Comparison of ENCODE assay signal across 10 mouse cellular contexts in the genomic region with DNA sequence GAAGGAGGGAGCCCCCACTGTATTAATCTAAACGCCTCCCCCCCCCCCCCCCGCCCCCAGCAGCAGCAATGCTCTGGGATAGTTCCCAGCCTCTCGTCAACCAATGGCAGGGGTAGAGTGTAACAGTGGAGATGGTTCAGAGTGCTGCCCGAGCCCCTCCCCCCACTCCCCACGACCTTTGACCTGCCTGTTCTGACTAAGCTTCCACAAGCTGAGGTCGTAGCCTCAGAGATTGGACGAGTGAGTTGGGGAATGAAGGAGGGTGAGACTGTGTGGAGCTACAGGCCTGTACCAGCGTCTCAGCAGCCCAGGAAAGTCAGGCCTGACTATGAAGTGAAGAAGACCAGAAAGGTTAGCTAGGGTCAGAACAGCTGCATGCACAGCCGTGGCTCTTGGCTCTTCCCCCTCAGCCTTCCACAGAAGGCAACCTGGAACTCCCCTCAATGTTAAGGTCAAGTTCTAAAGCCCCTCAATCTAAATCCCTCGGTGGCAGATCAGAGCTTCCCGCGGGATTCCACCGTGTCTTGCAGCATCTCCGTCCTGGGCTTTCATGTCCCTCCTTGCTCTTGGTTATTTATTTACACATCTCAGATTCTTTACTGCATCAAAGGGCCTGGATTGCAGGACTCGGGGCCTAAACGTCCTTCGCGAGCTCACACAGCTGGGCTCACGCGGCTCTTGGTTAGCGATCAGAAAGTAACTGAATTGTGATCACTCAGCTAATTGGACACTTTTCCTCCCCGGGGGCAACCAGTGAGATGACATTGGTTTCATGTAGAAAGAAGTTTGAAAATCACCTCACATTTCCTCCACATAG. TPM values are rescaled to one million over a fixed set of nuclear protein-coding genes. Genes with fewer than 3 reads are reported as not detected.
DNase-seq lines count a peak whose midpoint lies in the region; ATAC-seq and TF ChIP-seq lines count a peak whose summit lies in the region.
"Had no signal": no experiment of that assay in that cellular context is flagged by ENCODE, and none has a peak within 500 bp of the region (broad histone marks: within the 10 kb centered on the region; RNA-seq: fewer than 3 reads in every experiment).

No protein-coding gene starts in this region.

- H3K9ac ChIP-seq in midbrain, postnatal 0 days (replicated peaks; ENCODE audit: low read length, poor library complexity, severe bottlenecking) = no peak overlapping the region
- H3K9ac ChIP-seq in intestine, embryonic 14.5 days (ENCODE audit: low read length) = no peak overlapping the region
- H3K9ac ChIP-seq in stomach, embryonic 15.5 days = no peak overlapping the region
- H3K9ac ChIP-seq in heart, embryonic 12.5 days = no peak overlapping the region
- H3K9ac ChIP-seq in heart, adult 2 months (ENCODE audit: low read depth, low read length) = no peak overlapping the region
- H3K9ac ChIP-seq: embryonic facial prominence, embryonic 13.5 days had no signal

- intact Hi-C loops in heart, adult 2 months (cut with DNase I) = no loop called here

- H3K9me3 ChIP-seq in midbrain, embryonic 10.5 days (replicated peaks) = no peaks in the 10 kb centered on the region
- H3K9me3 ChIP-seq in midbrain, postnatal 0 days (ENCODE audit: low read length) = no peaks in the 10 kb centered on the region
- H3K9me3 ChIP-seq in intestine, embryonic 14.5 days (ENCODE audit: control insufficient read depth, low read length) = no peaks in the 10 kb centered on the region
- no peaks in the 10 kb centered on the region for H3K9me3 ChIP-seq in limb, embryonic 10.5 days (replicated peaks)
- H3K9me3 ChIP-seq in stomach, embryonic 15.5 days = no peaks in the 10 kb centered on the region
- H3K9me3 ChIP-seq in heart, embryonic 12.5 days (replicated peaks) = no peaks in the 10 kb centered on the region
- H3K9me3 ChIP-seq: embryonic facial prominence, embryonic 13.5 days had no signal

- no peak for TF ChIP-seq CTCF in midbrain, postnatal 0 days (IDR thresholded peaks at IDR 0.05)
- TF ChIP-seq CTCF in heart, adult 2 months (IDR thresholded peaks at IDR 0.05) = no peak

- 24% methylated on average over 22 of the region's 22 CpGs for WGBS in midbrain, embryonic 10.5 days
- 25% methylated on average over 20 of the region's 22 CpGs for WGBS in midbrain, postnatal 0 days
- 12% methylated on average over 20 of the region's 22 CpGs for WGBS in intestine, embryonic 14.5 days
- 15% methylated on average over 22 of the region's 22 CpGs for WGBS in limb, embryonic 10.5 days
- 24% methylated on average over 22 of the region's 22 CpGs for WGBS in stomach, embryonic 15.5 days
- 36% methylated on average over 22 of the region's 22 CpGs for WGBS in heart, embryonic 12.5 days
- WGBS in heart, adult 2 months = 62% methylated on average over 22 of the region's 22 CpGs

- H3K27ac ChIP-seq in midbrain, embryonic 10.5 days (replicated peaks) = peak overlapping the region; percentile 57
- H3K27ac ChIP-seq in midbrain, postnatal 0 days (ENCODE audit: low read depth, low read length) = no peak overlapping the region
- no peak overlapping the region for H3K27ac ChIP-seq in intestine, embryonic 14.5 days (ENCODE audit: low read depth)
- peak overlapping the region; percentile 53 for H3K27ac ChIP-seq in limb, embryonic 10.5 days
- H3K27ac ChIP-seq in stomach, embryonic 15.5 days = no peak overlapping the region
- H3K27ac ChIP-seq in heart, embryonic 12.5 days (ENCODE audit: poor library complexity, severe bottlenecking) = no peak overlapping the region
- no peak overlapping the region for H3K27ac ChIP-seq in heart, adult 2 months
- H3K27ac ChIP-seq: embryonic facial prominence, embryonic 13.5 days had no signal

- ATAC-seq in midbrain, postnatal 0 days (ENCODE audit: low FRiP score) = no peak
- ATAC-seq in intestine, embryonic 14.5 days (replicated peaks; ENCODE audit: low FRiP score, low TSS enrichment, low read depth) = no peak
- peak; percentile 21; the same call in 1 of the 2 replicates for ATAC-seq in stomach, embryonic 15.5 days (ENCODE audit: insufficient read depth, low FRiP score, low read depth)
- ATAC-seq in heart, embryonic 12.5 days (ENCODE audit: insufficient number of reproducible peaks, low FRiP score) = no peak

- H3K4me3 ChIP-seq in midbrain, embryonic 10.5 days = no peak overlapping the region
- no peak overlapping the region for H3K4me3 ChIP-seq in midbrain, postnatal 0 days (ENCODE audit: low read depth, low read length)
- no peak overlapping the region for H3K4me3 ChIP-seq in intestine, embryonic 14.5 days (ENCODE audit: low read depth, low read length)
- H3K4me3 ChIP-seq in limb, embryonic 10.5 days = peak overlapping the region; percentile 1; the same call in 1 of the 2 replicates
- no peak overlapping the region for H3K4me3 ChIP-seq in stomach, embryonic 15.5 days (replicated peaks)
- H3K4me3 ChIP-seq in heart, embryonic 12.5 days = no peak overlapping the region
- no peak overlapping the region for H3K4me3 ChIP-seq in heart, adult 2 months
- H3K4me3 ChIP-seq: embryonic facial prominence, embryonic 13.5 days had no signal

- no peak for TF ChIP-seq EP300 in heart, adult 2 months (IDR thresholded peaks at IDR 0.05; ENCODE audit: insufficient read depth, low read depth, low read length)

- H3K36me3 ChIP-seq in midbrain, embryonic 10.5 days = no peaks in the 10 kb centered on the region
- H3K36me3 ChIP-seq in midbrain, postnatal 0 days (ENCODE audit: insufficient read depth, low read length) = no peaks in the 10 kb centered on the region
- H3K36me3 ChIP-seq in intestine, embryonic 14.5 days (ENCODE audit: control insufficient read depth, insufficient read depth, low read length) = no peaks in the 10 kb centered on the region
- no peaks in the 10 kb centered on the region for H3K36me3 ChIP-seq in limb, embryonic 10.5 days
- no peaks in the 10 kb centered on the region for H3K36me3 ChIP-seq in stomach, embryonic 15.5 days
- H3K36me3 ChIP-seq in heart, embryonic 12.5 days = no peaks in the 10 kb centered on the region
- no peaks in the 10 kb centered on the region for H3K36me3 ChIP-seq in heart, adult 2 months (ENCODE audit: control insufficient read depth, insufficient read depth, low read length)
- H3K36me3 ChIP-seq: embryonic facial prominence, embryonic 13.5 days had no signal

- TF ChIP-seq POLR2A in heart, adult 2 months (IDR thresholded peaks at IDR 0.05; ENCODE audit: insufficient read depth, low read depth, low read length) = no peak

- peaks cover 38% of the 10 kb centered on the region for H3K4me1 ChIP-seq in midbrain, embryonic 10.5 days
- no peaks in the 10 kb centered on the region for H3K4me1 ChIP-seq in midbrain, postnatal 0 days (ENCODE audit: insufficient read depth, low read length)
- H3K4me1 ChIP-seq in intestine, embryonic 14.5 days (replicated peaks; ENCODE audit: control insufficient read depth, insufficient read depth, low read length) = peaks cover 14% of the 10 kb centered on the region
- peaks cover 39% of the 10 kb centered on the region for H3K4me1 ChIP-seq in limb, embryonic 10.5 days
- H3K4me1 ChIP-seq in stomach, embryonic 15.5 days = 0 out of 2 replicates have a peak, but pooled peaks cover 8% of the 10 kb centered on the region
- H3K4me1 ChIP-seq in heart, embryonic 12.5 days (replicated peaks) = peaks cover 8% of the 10 kb centered on the region; the same call in 1 of the 2 replicates
- no peaks in the 10 kb centered on the region for H3K4me1 ChIP-seq in heart, adult 2 months (ENCODE audit: control insufficient read depth, insufficient read depth, low read length)

- peaks cover 20% of the 10 kb centered on the region for H3K27me3 ChIP-seq in midbrain, embryonic 10.5 days (ENCODE audit: low read depth, poor library complexity, severe bottlenecking)
- no peaks in the 10 kb centered on the region for H3K27me3 ChIP-seq in midbrain, postnatal 0 days (ENCODE audit: insufficient read depth, low read length)
- no peaks in the 10 kb centered on the region for H3K27me3 ChIP-seq in intestine, embryonic 14.5 days (replicated peaks; ENCODE audit: control insufficient read depth, insufficient read depth, low read length)
- 0 out of 2 replicates have a peak, but pooled peaks cover 2% of the 10 kb centered on the region for H3K27me3 ChIP-seq in limb, embryonic 10.5 days (ENCODE audit: low read depth, poor library complexity, severe bottlenecking)
- H3K27me3 ChIP-seq in stomach, embryonic 15.5 days (replicated peaks) = no peaks in the 10 kb centered on the region
- no peaks in the 10 kb centered on the region for H3K27me3 ChIP-seq in heart, embryonic 12.5 days (replicated peaks)
- H3K27me3 ChIP-seq in heart, adult 2 months (ENCODE audit: control insufficient read depth, insufficient read depth, low read length) = no peaks in the 10 kb centered on the region
- H3K27me3 ChIP-seq: embryonic facial prominence, embryonic 13.5 days had no signal

- DNase-seq in midbrain, embryonic 10.5 days (ENCODE audit: low spot score) = peak; percentile 72
- DNase-seq in midbrain, postnatal 0 days (ENCODE audit: low spot score) = no peak
- DNase-seq in intestine, embryonic 14.5 days (ENCODE audit: low spot score) = peak; percentile 52
- DNase-seq in limb, embryonic 10.5 days (ENCODE audit: low spot score) = peak; percentile 49
- no peak for DNase-seq in cerebellum, adult 11 months
- no peak for DNase-seq in heart, adult 2 months
- DNase-seq: lung, postnatal 4 days had no signal

- no peaks in the 10 kb centered on the region for H3K79me2 ChIP-seq in heart, adult 2 months (replicated peaks; ENCODE audit: control insufficient read depth, insufficient read depth, low read length)

- no peak overlapping the region for H3K4me2 ChIP-seq in midbrain, postnatal 0 days (ENCODE audit: low read depth, low read length, poor library complexity, severe bottlenecking)
- no peak overlapping the region for H3K4me2 ChIP-seq in intestine, embryonic 14.5 days (ENCODE audit: low read length)
- H3K4me2 ChIP-seq in stomach, embryonic 15.5 days = no peak overlapping the region
- H3K4me2 ChIP-seq in heart, embryonic 12.5 days = no peak overlapping the region
- H3K4me2 ChIP-seq: embryonic facial prominence, embryonic 13.5 days had no signal

RNA-seq across cellular contexts. Expression of a gene that starts 46.5 kb away (rescaled TPM):
- 1.2 and 2.5 TPM in 2 replicates for polyA plus RNA-seq in midbrain, embryonic 10.5 days (2016; fragmentation: Nextera tagmentation; extraction: Ambion mirVana)
- 18.1 and 21.9 TPM in 2 replicates for total RNA-seq in midbrain, postnatal 0 days (2014; rRNA removed)
- polyA plus RNA-seq in midbrain, postnatal 0 days (2015; fragmentation: Nextera tagmentation; extraction: Ambion mirVana) = 5.2 and 5.8 TPM in 2 replicates
- polyA plus RNA-seq in intestine, embryonic 14.5 days (2014; fragmentation: Nextera tagmentation; extraction: Ambion mirVana) = 5.3 and 7.3 TPM in 2 replicates
- polyA plus RNA-seq in limb, embryonic 10.5 days (2016; fragmentation: Nextera tagmentation; extraction: Ambion mirVana) = 4.3 and 4.8 TPM in 2 replicates
- polyA plus RNA-seq in stomach, embryonic 15.5 days (2015; fragmentation: Nextera tagmentation; extraction: Ambion mirVana) = 5.4 and 5.8 TPM in 2 replicates
- polyA plus RNA-seq in heart, embryonic 12.5 days (2016; fragmentation: Nextera tagmentation; extraction: Ambion mirVana) = 13.9 and 15.3 TPM in 2 replicates
- total RNA-seq in heart, adult 2 months (2021) = 10 to 100 TPM; 27.2 to 43.0 TPM
- polyA plus RNA-seq in heart, adult 2 months (2012; rRNA removed) = 19.2 and 19.4 TPM in 2 replicates

Comparison
In these comparisons a context has a peak if more than half of its experiments do, and no peak if none do; other contexts are left out.
1. DNase-seq: peak in midbrain, embryonic 10.5 days (single experiment), intestine, embryonic 14.5 days (single experiment) and limb, embryonic 10.5 days (single experiment); none in midbrain, postnatal 0 days (single experiment), cerebellum, adult 11 months (single experiment) and heart, adult 2 months (0 of 2).
2. H3K27ac ChIP-seq: peak in midbrain, embryonic 10.5 days (single experiment) and limb, embryonic 10.5 days (single experiment); none in midbrain, postnatal 0 days (single experiment), intestine, embryonic 14.5 days (single experiment), stomach, embryonic 15.5 days (single experiment), heart, embryonic 12.5 days (single experiment) and heart, adult 2 months (single experiment).